Comparison of ENCODE assay signal across 7 mouse cellular contexts in the genomic region with DNA sequence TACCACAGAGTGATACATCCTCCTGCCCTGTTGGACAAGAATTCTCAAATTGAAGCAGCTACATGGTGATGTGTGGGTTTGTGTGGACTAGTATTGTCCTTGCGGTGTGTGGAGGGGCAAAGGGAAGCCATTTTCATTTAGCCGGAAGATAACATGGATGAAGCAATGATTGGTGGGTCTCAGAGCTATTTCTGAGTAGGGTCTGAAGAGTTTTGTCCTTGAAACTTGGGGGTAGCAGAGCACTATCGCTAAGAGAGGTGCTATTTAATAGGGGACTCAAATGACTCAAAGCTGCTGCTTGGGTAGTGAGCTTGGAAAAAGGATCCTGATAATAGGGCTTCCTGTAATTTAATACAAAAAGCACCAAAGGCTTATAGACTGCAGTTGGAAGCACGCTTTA. TPM values are rescaled to one million over a fixed set of nuclear protein-coding genes. Genes with fewer than 3 reads are reported as not detected.
DNase-seq lines count a peak whose midpoint lies in the region; ATAC-seq and TF ChIP-seq lines count a peak whose summit lies in the region.

No protein-coding gene starts in this region.

- H3K9me3 ChIP-seq in lung, embryonic 15.5 days = no peaks in the 10 kb centered on the region
- H3K9me3 ChIP-seq in forebrain, embryonic 15.5 days = no peaks in the 10 kb centered on the region
- no peaks in the 10 kb centered on the region for H3K9me3 ChIP-seq in limb, embryonic 14.5 days (ENCODE audit: control insufficient read depth, low read length)
- H3K9me3 ChIP-seq in stomach, embryonic 15.5 days = no peaks in the 10 kb centered on the region

- peak overlapping the region; percentile 97 for H3K4me3 ChIP-seq in lung, embryonic 15.5 days
- H3K4me3 ChIP-seq in forebrain, embryonic 15.5 days = peak overlapping the region; percentile 91
- peak overlapping the region; percentile 12; the same call in 1 of the 2 replicates for H3K4me3 ChIP-seq in limb, embryonic 14.5 days (replicated peaks; ENCODE audit: low read length)
- H3K4me3 ChIP-seq in stomach, embryonic 15.5 days (replicated peaks) = no peak overlapping the region

- no peak overlapping the region for H3K27ac ChIP-seq in lung, embryonic 15.5 days
- peak overlapping the region; percentile 23 for H3K27ac ChIP-seq in forebrain, embryonic 15.5 days (replicated peaks)
- H3K27ac ChIP-seq in limb, embryonic 14.5 days (replicated peaks; ENCODE audit: low read depth, low read length) = no peak overlapping the region
- no peak overlapping the region; the same call in 1 of the 2 replicates for H3K27ac ChIP-seq in stomach, embryonic 15.5 days

- H3K4me1 ChIP-seq in lung, embryonic 15.5 days = peaks cover 21% of the 10 kb centered on the region
- H3K4me1 ChIP-seq in forebrain, embryonic 15.5 days = peaks cover 31% of the 10 kb centered on the region
- peaks cover 10% of the 10 kb centered on the region; the same call in 1 of the 2 replicates for H3K4me1 ChIP-seq in limb, embryonic 14.5 days (ENCODE audit: control insufficient read depth, insufficient read depth, low read length)
- peaks cover 7% of the 10 kb centered on the region; the same call in 1 of the 2 replicates for H3K4me1 ChIP-seq in stomach, embryonic 15.5 days

- H3K4me2 ChIP-seq in lung, embryonic 15.5 days = peak overlapping the region; percentile 73
- H3K4me2 ChIP-seq in forebrain, embryonic 15.5 days (replicated peaks) = peak overlapping the region; percentile 40
- H3K4me2 ChIP-seq in limb, embryonic 14.5 days (replicated peaks; ENCODE audit: low read depth, low read length, severe bottlenecking) = peak overlapping the region; percentile 35
- peak overlapping the region; percentile 40; the same call in 1 of the 2 replicates for H3K4me2 ChIP-seq in stomach, embryonic 15.5 days

- TF ChIP-seq POLR2A in limb, embryonic 14.5 days (IDR thresholded peaks at IDR 0.05; ENCODE audit: borderline replicate concordance, extremely low read depth, insufficient read depth, insufficient read length) = no peak

- 74% methylated on average over 4 of the region's 4 CpGs for WGBS in lung, embryonic 15.5 days
- 78% methylated on average over 4 of the region's 4 CpGs for WGBS in forebrain, embryonic 15.5 days
- 79% methylated on average over 4 of the region's 4 CpGs for WGBS in limb, embryonic 14.5 days
- 80% methylated on average over 4 of the region's 4 CpGs for WGBS in stomach, embryonic 15.5 days

- H3K36me3 ChIP-seq in lung, embryonic 15.5 days = peaks cover 11% of the 10 kb centered on the region; the same call in 1 of the 2 replicates
- peaks cover 9% of the 10 kb centered on the region; the same call in 1 of the 2 replicates for H3K36me3 ChIP-seq in forebrain, embryonic 15.5 days
- peaks cover 23% of the 10 kb centered on the region for H3K36me3 ChIP-seq in limb, embryonic 14.5 days (ENCODE audit: control insufficient read depth, insufficient read depth, low read length)
- H3K36me3 ChIP-seq in stomach, embryonic 15.5 days = peaks cover 8% of the 10 kb centered on the region

- no peak overlapping the region for H3K9ac ChIP-seq in lung, embryonic 15.5 days
- no peak overlapping the region for H3K9ac ChIP-seq in forebrain, embryonic 15.5 days (replicated peaks)
- H3K9ac ChIP-seq in limb, embryonic 14.5 days (ENCODE audit: low read depth, low read length, severe bottlenecking) = no peak overlapping the region
- no peak overlapping the region for H3K9ac ChIP-seq in stomach, embryonic 15.5 days

- no peak for ATAC-seq in lung, embryonic 15.5 days (ENCODE audit: borderline replicate concordance, extremely low read depth, low FRiP score, low TSS enrichment)
- no peak for ATAC-seq in forebrain, embryonic 15.5 days (replicated peaks)
- ATAC-seq in limb, embryonic 14.5 days (ENCODE audit: low FRiP score, low read depth) = no peak
- ATAC-seq in stomach, embryonic 15.5 days (ENCODE audit: insufficient read depth, low FRiP score, low read depth) = no peak
- ATAC-seq in cerebellum, adult (ENCODE audit: insufficient number of reproducible peaks, low FRiP score, low TSS enrichment) = no peak

- no peak for DNase-seq in lung, postnatal 10 days
- no peak for DNase-seq in limb, embryonic 14.5 days (ENCODE audit: low spot score)
- no peak for DNase-seq in cerebellum, adult 9-11 months

- H3K27me3 ChIP-seq in lung, embryonic 15.5 days = no peaks in the 10 kb centered on the region
- no peaks in the 10 kb centered on the region for H3K27me3 ChIP-seq in forebrain, embryonic 15.5 days
- H3K27me3 ChIP-seq in limb, embryonic 14.5 days (ENCODE audit: control insufficient read depth, insufficient read depth, low read length) = no peaks in the 10 kb centered on the region
- H3K27me3 ChIP-seq in stomach, embryonic 15.5 days (replicated peaks) = no peaks in the 10 kb centered on the region

RNA-seq across cellular contexts. Expression of a gene that starts 0.7 kb away (rescaled TPM):
- 44.0 and 48.0 TPM in 2 replicates for polyA plus RNA-seq in lung, embryonic 15.5 days (2015; fragmentation: Nextera tagmentation; extraction: Ambion mirVana)
- 39.7 and 41.7 TPM in 2 replicates for polyA plus RNA-seq in forebrain, embryonic 15.5 days (2015; fragmentation: Nextera tagmentation; extraction: Ambion mirVana)
- 44.0 and 54.1 TPM in 2 replicates for polyA plus RNA-seq in limb, embryonic 14.5 days (2012; rRNA removed)
- polyA plus RNA-seq in limb, embryonic 14.5 days (2014; fragmentation: Nextera tagmentation; extraction: Ambion mirVana) = 42.6 and 43.8 TPM in 2 replicates
- 40.4 and 42.8 TPM in 2 replicates for polyA plus RNA-seq in stomach, embryonic 15.5 days (2015; fragmentation: Nextera tagmentation; extraction: Ambion mirVana)

RNA-seq across cellular contexts. Expression of a gene that starts 25.0 kb away (rescaled TPM):
- 27.9 and 28.3 TPM in 2 replicates for polyA plus RNA-seq in lung, embryonic 15.5 days (2015; fragmentation: Nextera tagmentation; extraction: Ambion mirVana)
- 12.6 and 13.7 TPM in 2 replicates for polyA plus RNA-seq in forebrain, embryonic 15.5 days (2015; fragmentation: Nextera tagmentation; extraction: Ambion mirVana)
- polyA plus RNA-seq in limb, embryonic 14.5 days (2012; rRNA removed) = 26.4 and 26.7 TPM in 2 replicates
- polyA plus RNA-seq in limb, embryonic 14.5 days (2014; fragmentation: Nextera tagmentation; extraction: Ambion mirVana) = 21.2 and 22.0 TPM in 2 replicates
- 21.9 and 23.8 TPM in 2 replicates for polyA plus RNA-seq in stomach, embryonic 15.5 days (2015; fragmentation: Nextera tagmentation; extraction: Ambion mirVana)

RNA-seq across cellular contexts. Expression of a gene that starts 25.2 kb away (rescaled TPM):
- polyA plus RNA-seq in lung, embryonic 15.5 days (2015; fragmentation: Nextera tagmentation; extraction: Ambion mirVana) = 115 and 119 TPM in 2 replicates
- 238 and 241 TPM in 2 replicates for polyA plus RNA-seq in forebrain, embryonic 15.5 days (2015; fragmentation: Nextera tagmentation; extraction: Ambion mirVana)
- polyA plus RNA-seq in limb, embryonic 14.5 days (2012; rRNA removed) = 93.0 and 120 TPM in 2 replicates
- polyA plus RNA-seq in limb, embryonic 14.5 days (2014; fragmentation: Nextera tagmentation; extraction: Ambion mirVana) = 87.2 and 97.8 TPM in 2 replicates
- 98.2 and 103 TPM in 2 replicates for polyA plus RNA-seq in stomach, embryonic 15.5 days (2015; fragmentation: Nextera tagmentation; extraction: Ambion mirVana)
